Mouse (Mus musculus): ENCODE results near the gene Rit1.

GRCm38 (mm10) chr3:88683814-88684213 is 32.8 kb upstream of the Rit1 start:
- TF ChIP-seq CTCF (IDR thresholded peaks at IDR 0.05) (no peak), EP300 (IDR thresholded peaks at IDR 0.05) (no peak)
